Mouse (Mus musculus) left cerebral cortex, postnatal 10 days (tissue): ENCODE data around the gene Gm21974. TPM values are rescaled to one million over a fixed set of nuclear protein-coding genes. Genes with fewer than 3 reads are reported as not detected.

Experiments used
- DNase-seq, 2 experiments: peaks; one replicate each; pipeline ENCODE4 v3.0.0; 2021 to 2022; ENCODE audit warnings: low spot score in 2 of 2, mixed read lengths in 1 of 2; ENCODE audit errors: extremely low spot score in 1 of 2
- intact Hi-C: fragments of 180-260 bp; cut with DNase I; formaldehyde crosslinking; loops from one replicate; pipeline ENCODE4 v1.15.1; 2025
- total RNA-seq, 2 experiments: library from RNA; stranded (reverse); gene quantifications; 2 replicates each; pipeline ENCODE4 v1.2.3; 2021

The Gm21974 gene
- total RNA-seq, 2 experiments from 2014 or later = not detected

DNA sequence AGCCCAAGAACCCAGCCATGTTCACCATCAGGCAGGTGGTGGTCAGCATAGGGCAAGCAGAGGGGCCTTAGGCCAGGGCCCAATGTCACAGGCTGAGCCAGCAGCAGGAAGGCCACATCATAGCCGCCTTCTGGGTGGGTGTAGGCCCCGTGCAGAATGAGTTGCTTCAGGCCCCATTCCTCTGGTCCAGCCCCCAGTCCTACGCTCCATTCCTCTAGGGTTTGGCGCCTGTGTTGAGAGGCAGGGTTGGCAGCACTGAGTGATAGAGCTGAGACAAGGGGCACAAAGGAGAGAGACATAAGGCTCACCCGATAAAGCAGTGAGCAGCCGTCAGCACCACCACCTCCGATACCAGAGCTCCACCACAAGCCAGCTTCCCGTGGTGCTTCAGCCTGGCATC lies 8.1 kb downstream of the Gm21974 start:
- intact Hi-C loops = no loop called here
- DNase-seq = no peak

- intact Hi-C loops = no loop called here
- no peak for DNase-seq
Observed at GRCm38 (mm10) chr7:127886551-127886950, 8.7 kb downstream of the Gm21974 start.

GRCm38 (mm10) chr7:127885951-127886350 lies 9.3 kb downstream of the Gm21974 start:
- peak in 1 of 2 experiments; percentile 58 for DNase-seq

GRCm38 (mm10) chr7:127880431-127880830 lies 14.8 kb downstream of the Gm21974 start:
- intact Hi-C loops = no loop called here

More at GRCm38 (mm10) chr7:127885951-127886350, 9.3 kb downstream of the Gm21974 start:
- intact Hi-C loops = no loop called here

DNA sequence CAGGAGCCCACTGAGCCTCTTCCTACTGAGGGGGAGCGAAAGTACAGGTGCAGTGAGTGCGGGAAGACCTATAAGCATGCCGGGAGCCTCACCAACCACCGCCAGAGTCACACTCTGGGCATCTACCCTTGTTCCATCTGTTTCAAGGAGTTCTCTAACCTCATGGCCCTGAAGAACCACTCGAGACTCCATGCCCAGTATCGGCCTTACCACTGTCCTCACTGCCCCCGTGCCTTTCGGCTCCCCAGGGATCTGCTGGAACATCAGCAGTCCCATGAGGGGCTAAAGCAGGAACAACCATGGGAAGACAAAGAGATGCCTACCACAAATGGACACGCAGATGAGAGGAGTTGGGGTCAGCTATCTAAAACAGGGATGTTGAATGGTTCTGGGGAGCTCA lies 16.0 kb downstream of the Gm21974 start:
- DNase-seq = no peak
- intact Hi-C loops = no loop called here

More at GRCm38 (mm10) chr7:127880431-127880830, 14.8 kb downstream of the Gm21974 start:
- DNase-seq = no peak

- intact Hi-C loops = no loop called here
- DNase-seq = peak; percentile 89 to 94
Observed at GRCm38 (mm10) chr7:127876467-127877348, 18.5 kb downstream of the Gm21974 start, which contains the start of gene Zfp668. Zfp668 (minus strand) TSS chr7:127876828.

GRCm38 (mm10) chr7:127876041-127876466 lies 19.2 kb downstream of the Gm21974 start, which contains the start of gene Zfp646:
Zfp646 (plus strand) TSS chr7:127876221.
- DNase-seq = peak; percentile 54 to 84
- intact Hi-C loops = no loop called here

DNA sequence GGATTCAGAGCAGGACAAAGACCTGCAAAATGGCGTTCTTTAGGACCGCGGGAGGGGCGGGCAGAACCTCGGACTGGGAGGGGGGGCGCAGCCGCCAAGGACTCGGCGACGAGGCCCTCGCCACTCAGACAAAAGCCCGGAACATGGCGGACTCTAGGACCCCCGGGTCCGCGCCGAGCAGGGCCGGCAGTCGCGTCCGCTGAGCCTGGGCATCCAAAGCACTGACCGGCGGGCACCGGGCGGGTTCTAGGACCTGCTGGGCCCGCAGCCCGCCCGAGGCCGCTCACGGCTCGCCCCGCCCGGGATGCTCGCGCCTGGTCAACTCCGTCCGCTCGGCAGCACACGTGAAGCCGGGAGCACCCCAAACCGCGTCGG lies 19.6 kb downstream of the Gm21974 start:
- intact Hi-C loops = no loop called here
- DNase-seq = peak; percentile 93 to 96

DNA sequence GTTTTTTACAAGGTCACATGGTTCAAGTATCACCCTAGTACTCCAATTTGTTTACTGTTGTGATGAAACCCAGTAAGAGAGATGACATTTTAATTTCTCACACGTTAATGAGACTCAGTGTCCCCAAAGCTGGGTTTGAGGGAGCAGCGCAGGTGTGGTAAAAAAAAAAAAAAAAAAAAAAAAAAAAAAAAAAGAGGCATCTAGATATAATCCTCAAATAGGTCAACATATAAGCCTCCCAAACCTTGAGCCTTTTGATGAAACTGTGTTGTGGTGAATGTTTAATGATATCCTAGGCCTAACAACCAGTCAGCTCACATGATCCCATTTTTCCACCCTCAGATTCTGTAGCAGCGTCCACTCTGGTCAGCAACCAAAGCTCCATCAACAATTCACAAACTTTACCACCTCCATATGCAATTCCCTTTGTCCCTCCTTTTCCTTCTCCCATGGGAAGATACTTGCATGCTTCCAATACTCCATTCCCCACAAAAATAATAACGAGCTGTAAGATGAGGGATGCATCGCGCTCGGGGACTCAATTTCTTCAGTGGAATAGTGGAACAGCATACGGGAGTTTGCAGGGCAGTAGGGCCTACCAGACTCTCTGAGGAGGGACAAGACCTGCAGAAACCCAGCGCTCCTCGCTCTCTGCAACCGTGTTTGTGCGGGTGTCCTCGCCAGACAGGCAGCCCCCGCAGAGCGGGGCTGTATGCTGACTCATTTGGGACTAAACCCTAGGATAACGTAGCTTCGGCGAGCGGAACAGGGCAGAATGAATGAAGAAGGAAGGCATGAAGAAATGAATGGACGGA lies 20.2 kb downstream of the Gm21974 start:
- intact Hi-C loops = no loop called here
- DNase-seq = peak; percentile 24 to 55

GRCm38 (mm10) chr7:127870136-127870821 lies 25.0 kb downstream of the Gm21974 start:
- no peak for DNase-seq
- intact Hi-C loops = no loop called here

GRCm38 (mm10) chr7:127869149-127869810 lies 26.0 kb downstream of the Gm21974 start:
- DNase-seq = peak; percentile 33 to 76
- intact Hi-C loops = no loop called here

GRCm38 (mm10) chr7:127867641-127868040 lies 27.6 kb downstream of the Gm21974 start:
- DNase-seq = no peak
- intact Hi-C loops = no loop called here

DNA sequence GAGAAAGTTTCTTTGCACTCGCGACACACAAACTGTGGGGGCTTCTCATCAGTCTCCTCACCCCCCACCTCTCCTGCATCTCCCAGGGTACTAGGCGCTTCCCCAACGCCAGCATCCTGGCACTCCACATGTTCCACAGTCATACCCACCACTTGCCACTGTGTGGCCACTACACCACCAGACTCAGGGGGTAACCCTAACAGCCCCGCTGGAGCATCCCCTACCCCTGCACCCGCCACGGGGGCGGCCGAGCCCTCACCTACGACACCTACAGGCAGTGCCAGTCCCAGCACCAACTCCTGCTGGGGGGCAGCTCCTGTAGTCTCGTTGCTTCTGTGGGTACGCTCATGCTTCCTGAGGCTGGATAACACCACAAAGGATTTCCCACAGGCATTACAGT lies 28.8 kb downstream of the Gm21974 start:
- intact Hi-C loops = no loop called here
- DNase-seq = peak in 1 of 2 experiments; percentile 22

- intact Hi-C loops = no loop called here
- no peak for DNase-seq
Observed at GRCm38 (mm10) chr7:127858258-127858657, 37.0 kb downstream of the Gm21974 start.

DNA sequence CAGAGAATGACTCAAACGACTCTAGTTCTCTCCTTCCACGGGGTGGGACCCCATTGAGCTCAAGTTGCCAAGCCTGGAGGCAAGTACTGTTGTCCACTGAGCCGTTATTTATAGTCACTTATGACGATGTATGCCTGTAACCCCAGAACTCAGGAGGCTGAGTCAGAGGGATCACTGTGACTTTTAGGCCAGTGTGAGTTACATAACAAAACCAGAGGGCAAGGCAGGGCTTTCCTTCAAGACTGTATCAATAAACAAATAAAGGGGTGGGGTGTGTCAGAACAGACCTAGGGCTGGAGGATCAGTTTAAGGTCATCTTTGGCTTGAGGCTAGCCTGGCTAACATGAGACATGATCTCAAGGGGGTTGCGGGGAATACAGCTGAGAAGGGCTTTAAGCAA lies 44.3 kb downstream of the Gm21974 start:
- intact Hi-C loops = no loop called here
- no peak for DNase-seq

GRCm38 (mm10) chr7:127849973-127850875 lies 45.0 kb downstream of the Gm21974 start:
- intact Hi-C loops = no loop called here

GRCm38 (mm10) chr7:127842001-127842718 lies 53.1 kb downstream of the Gm21974 start:
- intact Hi-C loops = no loop called here
- peak; percentile 53 to 90 for DNase-seq

More at GRCm38 (mm10) chr7:127849973-127850875, 45.0 kb downstream of the Gm21974 start:
- no peak for DNase-seq
